Mouse (Mus musculus) intestine, postnatal 0 days (tissue): ENCODE measurements at regions not wholly inside any gene's neighbourhood (a gene's known extent, or its start where the extent isn't known, plus 50 kb on each side); places are given as distances from the start of the nearest gene placed in this dataset.

ENCODE experiments used
- ATAC-seq: fragments of 200-750 bp; cut with Nextera tagmentation; 2 replicates; pipeline ENCODE4 v1.8.0; 2017; ENCODE audit warnings: mild to moderate bottlenecking, moderate TSS enrichment, moderate library complexity
- H3K27ac ChIP-seq: fragments of 300-500 bp; sonication (generic); 2 replicates; pipeline ENCODE4 v1.5.1; 2014; ENCODE audit warnings: mild to moderate bottlenecking, low read depth, low read length, moderate library complexity
- H3K27me3 ChIP-seq: fragments of 300-500 bp; sonication (generic); replicated peaks from 2 replicates; pipeline ENCODE4 v1.6.1; 2014; ENCODE audit warnings: low read length, mixed read lengths; ENCODE audit not compliant: control insufficient read depth, insufficient read depth
- H3K36me3 ChIP-seq: fragments of 300-500 bp; sonication (generic); 2 replicates; pipeline ENCODE4 v1.6.1; 2014; ENCODE audit warnings: mild to moderate bottlenecking, moderate library complexity; ENCODE audit not compliant: control insufficient read depth, insufficient read depth
- H3K4me1 ChIP-seq: fragments of 300-500 bp; sonication (generic); replicated peaks from 2 replicates; pipeline ENCODE4 v1.6.1; 2014; ENCODE audit warnings: antibody characterized with exemption, low read length, mixed read lengths; ENCODE audit not compliant: control insufficient read depth, insufficient read depth
- H3K4me2 ChIP-seq: fragments of 300-500 bp; sonication (generic); replicated peaks from 2 replicates; pipeline ENCODE4 v1.6.1; 2014; ENCODE audit warnings: low read depth, mild to moderate bottlenecking, moderate library complexity
- H3K4me3 ChIP-seq: fragments of 300-500 bp; sonication (generic); 2 replicates; pipeline ENCODE4 v1.5.1; 2014; ENCODE audit warnings: low read depth, low read length
- H3K9ac ChIP-seq: fragments of 300-500 bp; sonication (generic); 2 replicates; pipeline ENCODE4 v1.6.1; 2014; ENCODE audit warnings: mild to moderate bottlenecking, low read depth, low read length
- H3K9me3 ChIP-seq: fragments of 300-500 bp; sonication (generic); 2 replicates; pipeline ENCODE4 v1.6.1; 2016; ENCODE audit warnings: mixed run types; ENCODE audit not compliant: control insufficient read depth
- CTCF ChIP-seq: sonication (generic); IDR thresholded peaks from 2 replicates; pipeline ENCODE4 v1.5.1; 2016; ENCODE audit warnings: low read depth, mild to moderate bottlenecking, control low read depth, antibody characterized with exemption, moderate library complexity
- WGBS: fragments of 180-500 bp; shearing (Covaris S2); extraction: QIAGEN DNeasy Blood & Tissue Kit; methylation state at CpG from one replicate; pipeline ENCODE4 v1.1.7; 2014; 5-methylcytosine and 5-hydroxymethylcytosine counted together

DNA sequence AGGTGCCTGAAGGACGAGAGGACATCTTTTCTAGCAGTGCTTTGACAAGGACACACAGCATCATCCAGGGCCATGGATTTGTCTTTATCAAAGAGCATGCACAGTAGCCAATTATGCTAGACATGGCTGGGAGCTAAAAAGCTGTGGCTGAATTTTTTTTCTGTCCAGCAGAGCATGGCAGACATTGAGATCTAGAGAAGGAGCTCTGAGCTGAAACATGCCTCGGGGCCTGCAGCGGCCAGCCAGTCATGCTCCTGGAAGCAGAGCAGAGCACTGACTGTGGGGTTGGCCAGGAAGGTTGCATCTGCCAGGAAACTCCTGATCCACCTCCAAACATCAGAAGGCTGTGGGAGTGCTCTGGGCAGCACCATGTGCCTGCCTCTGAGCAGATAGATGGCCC is 580.5 kb downstream of the Tbc1d22a start:
- Histone ChIP-seq H3K4me1 (no peaks in the 10 kb centered on the region), H3K27me3 (no peaks in the 10 kb centered on the region), H3K27ac (no peak overlapping the region), H3K4me2 (no peak overlapping the region), H3K9me3 (no peaks in the 10 kb centered on the region), H3K36me3 (no peaks in the 10 kb centered on the region), H3K4me3 (no peak overlapping the region), H3K9ac (no peak overlapping the region)
- no peak for ATAC-seq
- 74% methylated on average over 3 of the region's 3 CpGs for WGBS
- TF ChIP-seq CTCF = no peak

DNA sequence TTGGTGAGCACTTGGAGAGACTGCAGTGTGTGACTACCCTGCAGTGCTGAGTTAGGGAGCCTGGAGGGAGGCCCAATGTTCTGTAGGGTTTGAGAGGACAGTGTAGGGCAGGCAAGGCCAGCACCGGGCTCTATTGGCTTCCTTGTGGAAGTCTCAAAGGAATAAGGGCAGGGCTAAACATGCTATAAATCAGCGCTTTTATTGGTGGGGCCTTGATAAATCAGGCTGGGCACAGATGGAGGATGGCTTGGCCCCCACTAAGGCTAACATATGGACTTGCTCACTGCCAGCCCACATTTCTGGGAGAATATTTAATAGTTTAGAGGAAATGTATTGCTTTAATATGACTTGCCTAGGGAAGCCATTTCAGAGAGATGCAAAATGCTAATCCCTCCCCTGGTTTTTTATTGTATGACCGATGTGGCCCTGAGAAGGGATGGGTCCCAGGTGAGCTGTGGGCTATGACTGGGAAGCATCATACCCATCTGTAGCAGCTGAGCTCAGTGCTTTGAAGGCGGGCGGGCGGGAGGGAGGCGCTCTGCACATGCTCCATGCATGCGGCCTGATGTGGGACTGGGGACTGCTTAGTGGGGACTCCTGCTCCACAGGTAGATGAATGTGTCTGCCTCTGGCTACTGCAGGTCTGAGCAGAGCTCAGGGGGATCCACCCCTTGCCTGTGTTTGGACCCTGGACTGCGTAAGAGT is 584.4 kb downstream of the Tbc1d22a start:
- H3K9ac ChIP-seq = no peak overlapping the region
- H3K9me3 ChIP-seq = no peaks in the 10 kb centered on the region
- 78% methylated on average over 9 of the region's 9 CpGs for WGBS
- H3K4me3 ChIP-seq = no peak overlapping the region
- H3K27me3 ChIP-seq = no peaks in the 10 kb centered on the region
- no peak for ATAC-seq
- H3K4me1 ChIP-seq = no peaks in the 10 kb centered on the region
- H3K4me2 ChIP-seq = no peak overlapping the region
- no peak for TF ChIP-seq CTCF
- no peaks in the 10 kb centered on the region for H3K36me3 ChIP-seq
- no peak overlapping the region for H3K27ac ChIP-seq

DNA sequence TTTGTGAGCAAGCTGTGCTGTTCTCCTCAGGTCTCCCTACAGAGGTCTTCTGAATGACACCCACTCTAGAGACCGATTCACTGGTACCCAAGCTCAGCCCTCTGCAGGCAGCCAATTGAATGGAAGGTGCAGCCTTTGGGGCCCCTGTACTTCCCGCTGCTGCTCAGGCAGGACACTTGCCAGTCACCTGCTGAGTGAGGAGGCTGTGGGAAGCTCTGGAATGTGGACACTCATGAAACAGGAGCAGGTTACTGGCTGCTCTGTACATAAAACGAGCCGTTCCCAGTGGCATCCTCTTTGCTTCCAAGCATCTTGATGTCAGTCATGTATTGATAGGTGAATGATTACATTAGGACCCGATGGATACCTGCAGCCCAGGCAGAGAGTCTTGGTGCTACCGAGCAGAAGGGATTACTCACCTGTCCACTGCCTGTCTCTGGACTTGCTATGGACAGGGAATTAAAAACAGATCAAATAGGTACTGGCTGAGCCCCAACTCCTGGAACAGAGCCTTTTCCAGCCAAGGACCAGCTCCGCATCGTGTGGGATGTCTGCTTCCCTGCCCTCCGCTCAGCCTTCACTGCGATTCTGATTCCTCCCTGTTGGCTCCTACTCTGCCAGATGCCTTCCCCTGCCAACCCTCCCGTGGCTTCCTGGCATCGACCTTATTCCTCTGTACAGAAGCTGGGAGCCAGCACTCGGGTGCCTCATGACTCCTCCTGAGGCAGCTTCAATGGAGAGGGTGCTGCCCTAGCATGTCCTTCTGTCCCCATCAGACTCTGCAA is 593.2 kb downstream of the Tbc1d22a start:
- Histone ChIP-seq H3K27ac (no peak overlapping the region), H3K9me3 (no peaks in the 10 kb centered on the region), H3K4me3 (no peak overlapping the region), H3K4me1 (no peaks in the 10 kb centered on the region), H3K4me2 (no peak overlapping the region), H3K9ac (no peak overlapping the region), H3K36me3 (no peaks in the 10 kb centered on the region), H3K27me3 (no peaks in the 10 kb centered on the region)
- 66% methylated on average over 13 of the region's 13 CpGs for WGBS
- ATAC-seq = no peak
- no peak for TF ChIP-seq CTCF

DNA sequence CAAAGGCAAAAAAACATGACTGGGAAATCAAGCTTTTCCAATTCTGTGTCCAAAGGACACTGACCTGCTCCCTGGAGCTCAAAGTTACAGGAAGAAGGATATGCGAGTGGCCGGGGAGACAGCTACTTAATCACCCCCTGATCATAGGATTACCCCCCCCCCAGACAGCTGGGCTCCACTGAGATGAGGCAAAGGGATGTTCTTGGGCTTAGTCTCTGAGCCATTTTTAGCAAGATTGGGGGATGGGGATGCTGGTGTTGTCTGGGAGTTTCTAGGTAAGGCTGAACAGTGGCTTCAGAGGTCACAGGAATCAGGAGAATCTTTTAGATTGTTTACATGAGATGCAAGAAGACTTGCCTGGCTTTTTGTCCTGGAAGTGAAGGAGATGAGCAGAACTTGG is 597.6 kb downstream of the Tbc1d22a start:
- TF ChIP-seq CTCF = no peak
- 58% methylated on average over 2 of the region's 2 CpGs for WGBS
- Histone ChIP-seq H3K4me1 (no peaks in the 10 kb centered on the region), H3K27me3 (no peaks in the 10 kb centered on the region), H3K4me3 (no peak overlapping the region), H3K9ac (no peak overlapping the region), H3K9me3 (no peaks in the 10 kb centered on the region), H3K4me2 (no peak overlapping the region), H3K36me3 (no peaks in the 10 kb centered on the region), H3K27ac (no peak overlapping the region)
- no peak for ATAC-seq

DNA sequence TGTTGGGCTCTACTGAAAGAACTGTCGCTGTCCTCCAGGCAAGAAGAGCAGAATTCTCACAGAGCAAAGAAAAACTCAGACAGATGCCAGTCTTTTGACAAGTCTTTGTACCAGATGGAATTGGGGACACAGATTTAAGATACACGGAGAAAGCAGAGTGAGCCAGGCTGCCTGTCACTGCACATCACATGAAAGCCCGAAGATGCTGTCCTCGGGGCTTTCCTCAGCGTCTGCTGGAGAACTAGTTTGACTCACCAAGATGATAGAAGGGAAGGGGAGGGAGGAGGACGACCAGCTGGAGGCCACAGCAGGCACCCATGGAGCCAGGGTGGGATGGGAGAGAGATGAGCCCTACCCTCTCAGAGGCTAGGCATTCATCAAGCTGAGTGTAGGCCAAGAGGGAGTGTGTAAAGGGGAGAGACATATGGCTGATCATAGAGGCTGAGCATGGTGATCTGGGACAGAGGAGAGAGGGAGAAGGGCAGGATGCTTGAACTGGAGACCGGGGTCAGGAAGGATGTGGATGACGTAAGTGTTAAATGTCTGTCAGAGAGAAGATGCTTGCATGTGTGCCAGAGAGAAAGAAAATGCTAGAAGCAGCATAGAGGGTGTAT is 600.7 kb downstream of the Tbc1d22a start:
- H3K4me2 ChIP-seq = no peak overlapping the region
- no peak for ATAC-seq
- no peaks in the 10 kb centered on the region for H3K27me3 ChIP-seq
- no peak overlapping the region for H3K9ac ChIP-seq
- WGBS = 63% methylated on average over 8 of the region's 8 CpGs
- no peak overlapping the region for H3K27ac ChIP-seq
- no peak for TF ChIP-seq CTCF
- no peaks in the 10 kb centered on the region for H3K9me3 ChIP-seq
- no peaks in the 10 kb centered on the region for H3K4me1 ChIP-seq
- H3K36me3 ChIP-seq = no peaks in the 10 kb centered on the region
- no peak overlapping the region for H3K4me3 ChIP-seq

DNA sequence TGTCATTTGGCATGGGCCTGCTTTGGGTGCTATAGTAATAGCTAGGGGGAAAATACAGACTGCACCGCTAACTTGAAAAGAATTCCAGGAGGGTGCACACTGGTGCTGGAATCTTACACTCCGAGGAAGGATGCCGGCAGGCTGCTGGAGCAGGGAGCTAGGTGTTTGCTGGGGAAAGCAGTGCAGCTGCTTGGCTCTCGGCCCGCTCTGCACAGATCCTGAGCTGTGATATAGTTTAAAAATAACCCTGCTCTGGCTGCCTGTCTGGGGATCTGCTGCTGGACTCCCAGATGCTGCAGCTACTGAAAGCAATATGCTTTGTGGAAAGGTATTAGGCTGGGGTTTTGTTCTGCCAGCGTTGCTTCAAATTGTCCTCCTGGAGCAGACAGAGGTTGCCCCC is 621.7 kb downstream of the Tbc1d22a start:
- Histone ChIP-seq H3K27ac (no peak overlapping the region), H3K36me3 (no peaks in the 10 kb centered on the region), H3K27me3 (no peaks in the 10 kb centered on the region), H3K9ac (no peak overlapping the region), H3K4me2 (no peak overlapping the region), H3K9me3 (no peaks in the 10 kb centered on the region), H3K4me3 (no peak overlapping the region), H3K4me1 (no peaks in the 10 kb centered on the region)
- ATAC-seq = no peak
- WGBS = 49% methylated on average over 6 of the region's 6 CpGs
- no peak for TF ChIP-seq CTCF
